Mouse (Mus musculus): ENCODE measurements around the gene Pxk. TPM values are rescaled to one million over a fixed set of nuclear protein-coding genes. Genes with fewer than 3 reads are reported as not detected.
"Not testable (repeated sequence)": the region's sequence is repeated elsewhere in the genome, so short reads cannot be mapped to it uniquely, and the experiment has no call there.

Pxk gene
- total RNA-seq, 2 experiments from 2014 or later, result 20.0 to 23.2 TPM

DNA sequence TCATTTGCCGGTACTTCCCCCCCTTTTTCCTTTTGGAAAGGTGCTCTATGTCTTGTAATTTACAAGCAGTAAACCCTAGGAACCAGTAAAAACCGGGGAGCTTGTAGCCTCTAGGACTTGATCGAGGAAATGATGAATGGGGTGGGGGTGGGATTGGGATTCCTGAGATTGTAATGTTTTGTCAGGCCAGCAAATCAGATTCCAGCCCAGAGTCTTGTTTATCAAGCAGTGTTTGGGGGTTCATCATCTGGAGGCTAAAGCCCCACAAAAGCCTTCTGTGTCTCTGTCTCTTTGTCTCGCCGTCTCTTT is 630 bp downstream of the Pxk start:
- intact Hi-C loops (cut with DNase I), result loop anchor here (2.0 to 10.0 kb wide), 4 partner anchors 72 to 249 kb away; partner anchors contain the start of gene Fam107a
- DNase-seq (ENCODE audit: low spot score), result no peak

DNA sequence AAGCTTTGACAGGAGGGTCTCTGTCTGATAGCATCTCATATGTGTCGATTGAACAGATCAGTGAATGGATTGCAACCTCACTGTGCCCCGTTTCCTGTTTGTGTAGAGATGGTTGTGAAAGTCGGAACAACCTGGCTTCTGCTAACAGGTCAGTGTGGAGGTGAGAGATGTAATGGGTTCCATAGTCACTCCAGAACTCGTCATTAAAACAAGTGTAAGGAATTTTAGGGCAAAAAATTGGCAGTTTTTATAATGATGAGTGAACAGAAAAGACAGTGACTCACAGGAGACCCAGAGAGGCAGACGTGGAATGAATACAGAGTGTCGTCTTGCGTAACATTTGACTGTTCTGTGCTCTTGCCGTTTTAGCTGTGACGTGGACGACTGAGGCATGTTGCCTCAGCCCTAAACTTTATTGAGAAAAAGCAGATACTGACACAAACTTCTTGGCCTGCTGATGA is 1.6 kb downstream of the Pxk start:
- intact Hi-C loops (cut with DNase I), result loop anchor here (2.0 to 10.0 kb wide), 5 partner anchors 38 to 248 kb away; partner anchors contain the start of gene Fam107a
- DNase-seq (ENCODE audit: low spot score), result peak; percentile 17

DNA sequence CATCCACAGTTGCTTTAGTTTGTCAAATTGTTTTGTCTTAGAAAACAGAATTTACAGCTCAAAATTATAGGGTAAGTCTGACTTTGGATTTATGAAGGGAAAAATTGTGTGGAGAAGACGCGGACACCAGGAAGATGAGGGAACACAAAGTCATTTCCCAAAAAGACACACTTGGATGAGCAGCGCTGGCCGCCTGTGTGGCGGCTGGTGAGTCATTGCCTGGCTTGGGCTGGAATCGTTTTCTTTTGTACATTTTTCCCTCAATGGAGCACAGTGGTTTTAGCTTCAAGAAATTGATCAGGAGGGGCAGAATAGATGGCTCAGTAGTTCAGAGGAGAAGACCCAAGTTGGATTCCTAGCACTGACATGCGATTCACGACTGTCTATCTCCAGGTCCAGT is 3.9 kb downstream of the Pxk start:
- DNase-seq (ENCODE audit: low spot score), result no peak
- intact Hi-C loops (cut with DNase I), result loop anchor here (5.0 kb wide), 1 partner anchor 35 kb away; no protein-coding TSS in a partner anchor

DNA sequence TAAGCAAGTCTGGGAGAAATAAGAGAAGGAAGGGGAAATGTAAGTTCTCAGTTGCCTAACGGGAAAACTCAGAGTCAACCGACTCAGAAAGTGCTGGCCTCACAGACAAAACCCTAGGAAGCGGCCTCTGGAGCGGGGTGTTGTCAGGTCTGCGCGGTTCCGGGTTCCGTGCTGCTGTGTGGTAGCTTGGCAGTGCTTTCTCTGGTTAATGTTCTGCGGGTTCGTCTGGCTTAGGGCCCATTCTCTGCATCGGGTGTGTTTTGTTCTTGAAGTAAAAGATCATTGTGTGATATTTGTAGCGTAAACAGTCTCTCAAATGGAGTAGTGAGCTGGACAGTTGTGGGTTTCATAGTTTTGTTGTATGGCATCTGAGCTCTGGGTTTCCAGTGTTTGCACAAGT is 4.7 kb downstream of the Pxk start:
- no peak for DNase-seq (ENCODE audit: low spot score)
- intact Hi-C loops (cut with DNase I), result loop anchor here (5.0 kb wide), 1 partner anchor 35 kb away; no protein-coding TSS in a partner anchor

DNA sequence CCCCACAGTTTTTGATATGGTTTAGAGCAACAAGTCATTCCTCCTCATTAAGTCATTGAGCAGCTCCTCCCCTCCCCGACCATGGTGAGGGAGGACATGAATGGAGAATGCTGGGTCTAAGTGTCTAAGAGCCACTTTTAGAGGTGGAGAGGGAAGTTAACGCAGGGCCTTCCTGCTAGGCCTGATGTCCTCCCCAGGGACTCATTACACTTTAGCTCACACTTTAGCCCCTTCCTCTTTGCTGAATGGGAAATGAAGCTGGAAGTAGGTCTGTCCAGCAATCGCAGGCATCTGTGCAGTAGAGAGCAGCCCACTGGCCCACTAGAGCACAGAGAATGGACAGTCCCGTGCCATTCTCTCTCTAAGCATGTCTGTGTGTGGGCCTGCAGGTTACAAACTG is 10.0 kb downstream of the Pxk start:
- intact Hi-C loops (cut with DNase I), result no loop called here
- no peak for DNase-seq (ENCODE audit: low spot score)

DNA sequence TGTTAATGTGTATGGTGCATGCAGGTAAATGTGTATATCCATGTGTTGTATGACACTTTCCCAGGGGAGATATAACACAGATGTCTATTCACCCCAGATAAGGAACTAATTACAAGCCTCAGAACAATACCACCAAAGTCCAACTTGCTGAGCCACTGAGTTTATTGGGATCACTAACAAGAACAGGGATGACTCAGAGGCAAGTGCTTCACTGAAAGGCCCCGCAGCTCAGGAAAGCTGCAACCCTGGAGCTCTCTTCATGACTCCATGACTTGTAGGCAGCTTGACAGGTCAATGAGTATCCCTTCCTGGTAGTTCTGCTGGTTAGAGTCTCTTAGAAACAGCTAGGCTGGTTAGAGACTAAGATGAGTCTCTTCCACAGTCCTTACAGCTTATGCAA is 11.0 kb downstream of the Pxk start:
- no peak for DNase-seq (ENCODE audit: low spot score)
- intact Hi-C loops (cut with DNase I), result no loop called here

DNA sequence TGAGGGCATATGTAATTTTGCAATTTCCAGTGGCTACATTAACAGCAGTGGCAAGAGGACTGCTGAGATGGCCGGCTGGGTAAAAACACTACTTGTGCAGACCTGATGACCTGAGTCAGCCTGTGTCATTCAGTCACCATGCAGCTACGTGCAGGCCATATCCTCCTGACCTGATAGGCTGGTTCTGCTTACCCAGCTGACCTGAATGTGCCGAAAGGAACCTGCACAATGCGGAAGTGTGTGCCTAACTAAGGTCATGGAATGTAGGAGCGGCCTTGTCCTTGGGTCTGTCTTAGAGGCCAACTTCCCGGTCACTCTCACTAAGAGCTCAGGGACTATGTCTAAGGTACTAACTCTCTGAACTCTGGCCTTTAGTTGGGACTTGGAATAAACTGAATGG is 13.5 kb downstream of the Pxk start:
- DNase-seq (ENCODE audit: low spot score), result no peak

DNA sequence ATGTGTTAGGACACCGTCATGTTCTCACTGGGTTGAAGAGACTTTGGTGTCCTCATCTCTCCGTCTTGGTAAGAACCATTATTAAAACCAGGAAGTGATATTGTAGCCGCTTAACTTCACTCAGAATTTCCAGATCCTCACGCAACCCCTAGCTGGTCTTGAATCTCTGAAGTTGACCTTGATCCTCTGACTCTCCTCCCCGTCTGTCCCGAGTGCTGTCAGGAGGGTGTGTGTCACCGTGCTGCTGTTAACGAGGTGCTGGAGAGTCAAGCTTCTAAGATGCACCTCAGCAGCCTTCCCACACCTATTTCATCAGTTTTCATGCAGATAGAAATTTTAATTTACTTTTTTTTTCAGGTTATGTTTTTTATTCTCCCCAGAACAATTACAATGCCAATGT is 14.0 kb downstream of the Pxk start:
- intact Hi-C loops (cut with DNase I), result no loop called here
- no peak for DNase-seq (ENCODE audit: low spot score)

More for the DNA sequence above, 13.5 kb downstream of the Pxk start:
- intact Hi-C loops (cut with DNase I), result no loop called here

DNA sequence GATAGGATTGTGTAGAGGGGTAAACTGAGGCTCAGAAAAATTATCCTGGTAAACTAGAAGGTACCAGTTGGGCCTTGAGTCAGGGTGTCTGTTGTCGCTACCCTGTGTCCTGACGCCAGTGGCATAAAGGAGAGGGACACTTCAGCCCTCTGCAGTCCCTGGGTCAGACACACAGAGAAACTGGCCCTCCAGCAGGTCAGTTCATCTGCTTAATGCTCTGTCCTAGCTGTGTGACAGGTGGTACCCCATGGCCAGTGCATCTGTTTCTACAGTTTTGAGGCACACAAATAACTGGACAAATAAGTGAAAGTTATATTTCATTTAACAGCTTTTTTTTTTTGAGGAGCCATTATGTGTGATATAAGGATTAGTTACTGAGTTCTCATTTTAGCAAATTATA is 15.6 kb downstream of the Pxk start:
- intact Hi-C loops (cut with DNase I), result no loop called here
- no peak for DNase-seq (ENCODE audit: low spot score)

DNA sequence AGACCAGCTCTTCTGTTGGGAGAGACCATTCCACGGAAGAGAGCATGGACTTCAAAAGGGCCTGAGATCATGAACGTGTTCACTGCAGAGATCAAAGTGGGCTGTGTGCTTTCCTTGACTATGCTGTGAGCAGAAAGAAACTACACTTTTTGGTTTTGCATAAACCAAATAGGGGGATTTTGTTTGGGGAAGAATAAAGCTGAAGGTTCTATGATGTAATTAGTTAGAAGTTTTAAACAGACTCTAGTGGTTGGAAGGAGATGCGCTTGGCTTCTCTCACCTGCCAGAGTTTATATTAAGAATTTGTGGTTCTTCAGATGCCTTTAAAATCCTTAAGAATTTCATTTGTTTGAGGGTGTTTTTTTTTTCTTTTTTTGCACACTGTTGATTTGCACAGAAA is 16.3 kb downstream of the Pxk start:
- DNase-seq (ENCODE audit: low spot score), result no peak
- intact Hi-C loops (cut with DNase I), result no loop called here

DNA sequence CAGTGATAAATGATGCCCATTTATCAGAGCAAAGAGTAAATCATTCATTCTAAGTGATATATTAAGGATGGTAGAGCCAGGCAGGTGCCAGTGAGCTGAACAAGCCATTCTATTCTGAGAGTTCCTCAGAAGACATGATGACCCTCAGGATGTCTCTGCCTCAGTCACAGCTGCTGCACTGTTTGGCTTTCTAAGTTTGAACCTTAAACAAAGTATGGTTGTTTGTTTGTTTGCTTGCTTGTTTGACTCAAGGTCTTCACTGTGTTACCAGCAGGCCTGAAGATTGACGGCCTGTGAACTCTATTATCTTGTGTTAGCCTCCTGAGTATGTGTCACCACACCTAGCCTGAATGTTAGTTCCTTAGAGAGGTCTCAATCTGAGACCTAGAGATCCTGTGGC is 16.7 kb downstream of the Pxk start:
- DNase-seq (ENCODE audit: low spot score), result no peak
- intact Hi-C loops (cut with DNase I), result no loop called here

DNA sequence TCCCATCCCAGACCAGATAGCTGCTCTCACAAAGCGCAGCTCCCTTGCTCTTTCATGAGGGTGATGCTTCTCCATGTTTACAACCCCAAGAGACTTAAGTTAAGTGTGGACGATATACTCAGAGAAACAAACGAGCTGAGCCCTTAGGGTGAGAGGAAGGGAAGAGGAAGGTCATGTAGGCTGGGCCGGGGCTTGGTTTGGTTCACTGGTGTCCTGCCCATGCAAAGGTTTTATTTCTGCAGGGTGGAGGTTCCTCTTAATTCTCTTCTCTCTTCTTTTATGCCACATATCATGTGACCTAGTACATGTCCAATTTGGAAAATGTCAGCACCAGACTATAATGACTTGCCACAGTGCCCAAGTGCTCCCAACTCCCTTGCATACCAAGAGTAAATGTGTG is 17.8 kb downstream of the Pxk start:
- DNase-seq (ENCODE audit: low spot score), result no peak
- intact Hi-C loops (cut with DNase I), result no loop called here

DNA sequence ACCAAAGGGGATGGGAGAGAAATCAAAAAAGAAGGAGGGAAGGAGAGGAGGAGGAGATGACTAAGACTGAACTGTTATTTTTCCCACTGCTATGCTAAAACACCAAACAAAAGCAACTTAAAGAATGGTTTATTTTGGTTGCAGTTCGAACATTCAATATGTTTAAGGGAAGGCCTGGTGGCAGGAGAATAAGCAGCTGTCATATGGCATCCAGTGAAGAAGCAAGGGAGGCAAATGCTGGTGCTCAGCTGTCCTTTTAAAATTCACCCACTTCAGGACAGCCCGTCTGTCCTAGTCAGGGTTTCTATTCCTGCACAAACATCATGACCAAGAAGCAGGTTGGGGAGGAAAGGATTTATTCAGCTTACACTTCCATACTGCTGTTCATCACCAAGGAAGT is 19.4 kb downstream of the Pxk start:
- intact Hi-C loops (cut with DNase I), result no loop called here

DNA sequence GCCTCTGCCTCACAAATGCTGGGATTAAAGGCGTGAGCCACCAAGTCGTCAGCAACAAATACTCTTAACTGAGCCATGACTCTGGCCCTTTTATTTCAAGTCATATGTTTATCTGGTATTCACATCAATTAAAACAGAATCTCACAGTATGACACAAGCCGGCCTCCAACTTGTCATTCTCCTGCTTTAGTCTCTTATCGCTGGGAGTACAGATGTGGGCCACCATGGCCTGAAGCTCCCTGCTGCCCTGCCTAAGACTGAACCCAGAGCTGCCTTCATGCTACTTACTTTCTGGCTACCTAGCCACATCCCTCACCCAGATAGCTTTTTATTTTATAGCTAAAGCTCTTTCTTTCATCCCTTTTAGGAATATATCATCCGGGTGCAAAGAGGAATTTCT is 21.4 kb downstream of the Pxk start:
- intact Hi-C loops (cut with DNase I), result no loop called here

More for the DNA sequence above, 19.4 kb downstream of the Pxk start:
- DNase-seq (ENCODE audit: low spot score), result no peak

DNA sequence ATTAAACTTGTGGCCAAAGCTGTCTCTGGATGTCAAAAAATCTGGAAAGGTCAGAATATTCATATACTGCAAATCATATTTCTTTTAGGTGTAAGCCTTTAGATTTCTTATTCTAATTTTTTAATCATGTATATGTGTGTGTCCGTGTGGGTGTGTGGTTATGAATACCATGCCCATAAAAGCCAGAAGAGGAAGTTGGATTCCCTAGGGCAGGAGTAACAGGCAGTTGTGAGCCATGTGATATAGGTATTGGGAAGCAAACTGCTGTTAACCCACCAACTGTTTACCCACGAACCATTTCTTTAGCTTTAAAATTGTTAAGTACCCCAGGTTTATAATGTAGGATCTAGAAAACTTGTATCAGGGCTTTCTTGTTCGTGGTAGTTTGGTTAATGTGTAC is 21.9 kb downstream of the Pxk start:
- intact Hi-C loops (cut with DNase I), result no loop called here
- no peak for DNase-seq (ENCODE audit: low spot score)

More for the DNA sequence above, 21.4 kb downstream of the Pxk start:
- DNase-seq (ENCODE audit: low spot score), result no peak

DNA sequence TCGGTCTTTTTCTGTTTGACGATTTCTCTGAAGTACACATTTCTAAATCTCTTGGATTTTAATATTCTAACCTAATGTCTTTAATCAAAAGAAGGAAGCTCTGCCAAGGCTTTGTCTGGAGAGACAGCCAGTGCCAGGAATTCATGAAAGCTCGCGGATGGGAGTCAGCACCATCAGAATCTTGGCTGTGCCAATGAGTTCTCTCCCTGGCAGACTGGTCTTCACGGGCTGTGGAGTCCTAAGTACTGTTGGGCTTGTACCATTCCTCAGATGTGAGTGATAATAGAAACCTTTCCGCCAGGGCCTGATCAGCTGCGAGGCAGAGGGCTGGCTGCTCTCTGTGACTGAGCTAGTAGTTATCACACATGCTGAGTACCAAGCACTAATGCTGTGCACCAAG is 25.1 kb downstream of the Pxk start:
- DNase-seq (ENCODE audit: low spot score), result no peak
- intact Hi-C loops (cut with DNase I), result no loop called here

DNA sequence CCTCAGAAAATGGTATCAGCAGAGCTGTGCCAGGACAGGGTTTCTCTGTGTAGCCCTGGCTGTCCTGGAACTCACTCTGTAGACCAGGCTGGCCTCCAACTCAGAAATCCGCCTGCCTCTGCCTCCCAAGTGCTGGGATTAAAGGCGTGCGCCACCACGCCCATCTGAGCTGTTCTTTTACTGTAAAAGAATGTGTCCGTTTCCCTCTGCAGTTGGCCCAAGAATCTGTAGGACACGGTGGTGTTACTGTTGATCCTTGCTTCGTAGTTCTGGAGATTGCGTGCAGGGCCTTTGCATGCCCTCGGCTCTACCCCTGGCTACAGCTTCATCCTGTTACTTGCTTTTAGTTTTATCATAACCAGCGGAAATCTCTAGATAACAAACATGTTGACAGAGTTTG is 25.6 kb downstream of the Pxk start:
- intact Hi-C loops (cut with DNase I); DNase-seq (ENCODE audit: low spot score): not testable (repeated sequence)

DNA sequence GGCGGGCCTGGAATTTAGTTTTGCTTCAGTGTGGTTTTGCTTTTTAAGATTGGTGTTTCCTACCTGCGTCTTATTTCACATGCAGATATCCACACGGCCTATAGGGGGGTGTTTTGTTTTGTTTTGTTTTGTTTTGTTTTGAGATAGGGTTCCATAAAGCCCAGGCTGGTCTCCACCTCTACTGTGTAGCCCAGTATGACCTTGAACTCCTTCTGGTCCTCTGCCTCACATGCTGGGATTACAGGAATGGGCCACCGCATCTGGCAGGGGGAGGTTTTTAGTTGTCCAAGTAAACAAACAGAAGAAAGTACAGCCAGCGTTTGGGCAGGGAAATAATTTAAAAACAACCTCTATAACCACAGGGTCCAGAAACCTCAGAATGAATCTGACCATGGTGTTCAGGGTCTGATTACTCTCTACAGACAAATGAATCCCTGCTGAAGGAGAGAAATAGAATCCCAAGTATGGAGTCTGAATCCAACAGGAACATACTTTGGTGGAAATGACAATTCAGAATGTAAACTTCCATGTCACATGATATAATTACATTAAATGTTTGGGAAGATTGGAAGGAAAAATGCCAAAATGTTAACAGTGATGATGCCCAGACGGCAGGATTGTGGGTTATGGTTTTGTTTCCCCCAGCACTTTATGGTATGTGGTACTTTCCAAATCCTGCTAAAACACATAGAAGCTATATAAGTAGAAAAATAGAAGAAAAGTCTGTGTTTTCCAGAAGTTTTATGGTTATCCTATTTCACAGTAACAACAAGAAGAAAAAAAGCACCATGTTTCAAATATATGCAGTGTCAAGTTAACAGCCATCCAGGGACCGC is 26.3 kb downstream of the Pxk start:
- intact Hi-C loops (cut with DNase I), result no loop called here
- no peak for DNase-seq (ENCODE audit: low spot score)

DNA sequence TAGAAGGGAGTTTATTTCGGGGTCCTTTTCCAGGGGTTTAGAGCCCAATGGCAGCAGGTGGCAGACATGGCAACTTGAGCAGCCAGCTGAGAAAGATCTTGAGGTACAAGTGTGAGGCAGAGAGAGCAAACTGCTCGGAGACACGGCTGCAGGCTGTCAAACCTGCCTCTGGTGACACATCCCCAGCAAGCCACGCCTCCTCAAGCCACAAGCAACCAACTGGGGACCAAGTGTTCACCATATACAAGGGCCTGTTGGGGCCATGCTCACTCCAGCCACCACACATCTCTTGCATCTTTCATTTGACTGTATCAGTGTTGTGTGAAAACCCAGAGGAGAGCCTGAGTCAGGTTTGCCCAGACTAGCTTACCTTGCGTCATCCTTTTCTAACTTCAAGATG is 30.0 kb downstream of the Pxk start:
- no peak for DNase-seq (ENCODE audit: low spot score)
- intact Hi-C loops (cut with DNase I), result no loop called here

DNA sequence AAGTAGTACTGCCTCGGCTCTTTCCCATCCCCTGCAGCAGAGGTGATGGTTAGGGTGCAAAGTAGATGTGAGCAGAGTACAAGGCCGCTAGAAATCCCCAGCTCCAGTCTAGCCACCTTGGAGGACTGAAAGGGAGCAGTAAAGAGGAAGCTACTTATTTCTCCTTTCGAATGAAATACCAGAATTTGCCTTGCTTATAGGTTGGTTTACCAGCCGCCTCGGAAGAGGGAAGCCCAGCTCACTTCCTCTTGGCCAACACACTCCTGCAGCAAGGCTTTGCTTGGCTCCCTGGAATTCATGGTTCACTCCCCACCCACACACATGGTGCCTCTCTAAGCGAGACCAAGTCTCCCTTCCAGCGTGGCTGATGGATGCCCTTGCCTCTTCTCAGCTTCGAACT is 34.8 kb downstream of the Pxk start:
- no peak for DNase-seq (ENCODE audit: low spot score)
- intact Hi-C loops (cut with DNase I), result no loop called here

DNA sequence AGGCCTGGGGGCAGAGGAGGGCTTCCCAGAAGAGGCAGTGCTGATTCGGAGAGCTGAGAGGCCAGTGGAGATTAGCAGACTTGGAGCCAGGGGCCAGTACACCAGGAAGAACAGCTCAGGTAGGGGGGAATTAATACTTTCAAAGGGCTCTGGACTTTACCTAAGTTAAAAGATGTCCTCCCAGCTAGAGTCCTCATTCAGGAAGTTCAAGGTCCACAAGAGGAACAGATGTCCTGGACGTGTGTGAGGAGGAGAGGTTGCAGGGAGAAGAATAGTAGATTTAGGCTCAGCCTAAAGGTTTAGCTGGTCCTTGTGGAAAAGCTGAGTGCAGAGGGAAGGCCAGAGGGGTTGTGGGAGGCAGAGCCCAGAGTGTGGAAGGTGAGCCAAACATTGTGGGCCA is 36.2 kb downstream of the Pxk start:
- DNase-seq (ENCODE audit: low spot score), result no peak
- intact Hi-C loops (cut with DNase I), result no loop called here

DNA sequence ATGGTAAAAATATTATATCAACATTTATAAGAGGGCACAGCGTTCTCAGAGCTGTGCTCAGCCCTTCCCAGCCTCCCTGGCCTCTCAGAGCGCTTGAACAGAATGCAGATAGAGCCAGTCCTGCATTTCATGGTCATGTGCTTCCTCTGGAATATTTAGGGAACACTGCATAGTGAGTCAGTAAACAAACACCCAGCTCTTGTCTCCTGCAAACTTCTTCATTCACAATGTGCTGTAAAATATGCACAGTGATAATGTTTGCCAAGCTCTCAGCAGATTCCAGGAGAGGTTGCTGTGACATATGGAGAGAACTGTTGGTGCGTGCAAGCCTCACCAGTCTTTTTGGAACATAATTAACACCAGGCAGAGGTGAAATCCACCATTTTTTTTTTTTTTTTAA is 37.1 kb downstream of the Pxk start:
- no peak for DNase-seq (ENCODE audit: low spot score)

More for the DNA sequence above, 37.1 kb downstream of the Pxk start:
- intact Hi-C loops (cut with DNase I), result loop anchor here (5.0 kb wide), 1 partner anchor 33 kb away; no protein-coding TSS in a partner anchor

Data from heart, postnatal 25 days (tissue).